Mouse (Mus musculus) spleen, postnatal 4 days (tissue): ENCODE measurements around the gene B230118H07Rik.

Experiments used
- DNase-seq, 2 experiments: peaks; one replicate each; pipeline ENCODE4 v3.0.0; 2022; ENCODE audit warnings: low spot score in 2 of 2

B230118H07Rik gene

DNA sequence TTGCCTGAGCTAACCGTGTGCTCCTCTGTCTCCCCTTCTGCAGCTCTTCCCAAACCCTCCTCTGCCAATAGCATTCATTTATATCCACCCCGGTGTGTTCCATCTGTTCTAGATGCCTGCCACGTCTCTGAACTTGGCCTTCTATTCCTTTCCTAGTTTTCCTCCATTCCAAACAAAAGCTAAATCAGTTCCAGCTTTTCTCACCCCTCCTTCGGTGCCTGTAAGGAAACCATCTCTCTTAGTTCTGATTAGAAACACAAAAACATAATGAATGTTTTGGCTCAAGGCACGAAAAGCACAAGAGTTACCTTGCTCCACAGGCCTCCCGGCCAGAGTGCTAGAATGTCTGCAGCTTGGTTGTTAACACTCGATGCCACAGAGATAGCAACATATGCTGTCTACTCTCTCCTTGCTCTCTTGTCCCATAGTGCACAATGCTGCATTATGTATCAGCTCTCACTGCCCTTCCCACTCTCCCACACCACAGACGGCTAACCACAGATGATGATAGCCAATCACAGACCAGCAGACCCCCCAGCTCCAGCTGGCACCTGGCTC, at the start of gene B230118H07Rik, which contains the start of gene Rag1:
Gene B230118H07Rik (minus strand): TSS at position 419 of the 558 bp plus-strand sequence.
Gene Rag1 (minus strand): TSS at position 388 of the 558 bp plus-strand sequence.
- DNase-seq: no peak

DNA sequence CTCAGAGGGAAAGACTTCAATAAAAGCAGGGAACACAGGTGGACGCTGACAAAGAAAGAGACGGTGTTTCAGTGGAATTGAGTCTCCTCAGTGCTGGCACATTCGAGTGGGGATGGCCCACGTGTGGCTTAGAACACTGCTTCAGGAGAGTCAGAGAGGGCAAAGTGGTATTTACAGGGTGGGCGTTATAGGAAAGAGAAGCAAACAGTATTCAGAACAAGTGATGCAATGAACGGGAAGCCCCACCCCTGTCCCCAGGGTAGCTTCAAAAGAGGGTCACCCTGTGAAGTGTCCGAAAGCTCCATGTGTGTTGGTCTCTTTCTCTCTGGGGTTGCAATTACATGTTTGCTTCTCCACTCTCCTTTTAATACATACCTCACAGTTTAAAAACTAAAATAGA, 46.3 kb upstream of the B230118H07Rik start:
- no peak for DNase-seq

- DNase-seq: no peak
These were observed 44.4 kb upstream of the B230118H07Rik start for GRCm38 (mm10) chr2:101693577-101694215.

- no peak for DNase-seq
These were observed 43.7 kb upstream of the B230118H07Rik start for GRCm38 (mm10) chr2:101693043-101693442.

DNA sequence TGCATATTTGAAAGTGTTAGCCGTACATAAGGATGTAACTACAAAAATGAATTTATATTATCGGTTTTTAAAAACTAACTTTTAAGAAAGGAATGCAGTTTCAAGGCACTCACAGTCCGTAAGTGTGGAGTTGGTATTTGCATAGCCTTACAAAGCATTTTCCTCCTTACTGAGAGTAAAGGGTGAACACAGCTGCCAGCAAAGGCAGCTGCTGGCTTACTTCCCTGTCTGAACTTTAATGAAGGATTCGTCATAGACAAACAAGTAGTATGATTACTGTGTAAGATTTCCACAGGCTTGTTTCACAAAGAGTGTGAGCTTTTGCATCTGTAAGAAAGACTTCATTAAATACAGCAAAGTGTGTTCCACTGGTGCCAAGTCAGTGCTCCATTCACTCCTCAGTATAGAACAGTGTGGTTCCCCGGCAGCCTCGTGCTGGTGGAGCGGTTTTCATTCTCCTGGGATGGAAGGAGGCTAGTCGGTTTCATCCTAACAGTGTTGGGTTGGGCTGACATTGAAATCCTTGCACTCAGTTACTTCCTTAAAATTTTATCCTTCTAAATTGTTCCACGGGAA, 41.0 kb upstream of the B230118H07Rik start:
- no peak for DNase-seq

DNA sequence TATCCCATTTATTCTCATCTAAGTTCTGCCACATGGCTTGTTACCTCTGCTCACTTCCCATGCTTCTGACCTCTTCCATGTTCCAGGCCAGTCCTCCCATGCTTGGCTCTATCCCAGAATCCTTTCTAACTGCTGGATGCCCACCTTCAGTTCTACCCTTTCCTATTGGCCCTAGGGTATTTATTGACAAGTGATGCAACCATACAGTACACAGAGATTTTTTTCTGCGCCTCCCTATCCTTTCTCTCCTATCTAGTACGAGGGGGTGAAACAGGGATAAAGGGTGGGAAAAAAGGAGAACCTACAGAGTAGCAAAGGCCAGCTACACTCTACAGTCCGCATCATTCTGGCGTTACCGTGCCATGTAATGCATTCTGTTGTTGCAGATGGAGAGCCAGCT, 38.7 kb upstream of the B230118H07Rik start:
- no peak for DNase-seq

DNA sequence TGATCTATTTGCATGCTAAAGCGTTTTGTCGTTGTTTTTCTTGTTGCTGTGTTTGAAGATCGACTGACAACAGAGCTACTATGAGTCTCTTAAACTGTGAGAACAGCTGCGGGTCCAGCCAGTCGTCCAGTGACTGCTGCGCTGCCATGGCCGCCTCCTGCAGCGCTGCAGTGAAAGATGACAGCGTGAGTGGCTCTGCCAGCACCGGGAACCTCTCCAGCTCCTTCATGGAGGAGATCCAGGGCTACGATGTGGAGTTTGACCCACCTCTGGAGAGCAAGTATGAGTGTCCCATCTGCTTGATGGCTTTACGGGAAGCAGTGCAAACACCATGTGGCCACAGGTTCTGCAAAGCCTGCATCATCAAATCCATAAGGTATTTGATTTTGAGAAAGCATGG, 35.1 kb upstream of the B230118H07Rik start:
- DNase-seq: no peak

DNA sequence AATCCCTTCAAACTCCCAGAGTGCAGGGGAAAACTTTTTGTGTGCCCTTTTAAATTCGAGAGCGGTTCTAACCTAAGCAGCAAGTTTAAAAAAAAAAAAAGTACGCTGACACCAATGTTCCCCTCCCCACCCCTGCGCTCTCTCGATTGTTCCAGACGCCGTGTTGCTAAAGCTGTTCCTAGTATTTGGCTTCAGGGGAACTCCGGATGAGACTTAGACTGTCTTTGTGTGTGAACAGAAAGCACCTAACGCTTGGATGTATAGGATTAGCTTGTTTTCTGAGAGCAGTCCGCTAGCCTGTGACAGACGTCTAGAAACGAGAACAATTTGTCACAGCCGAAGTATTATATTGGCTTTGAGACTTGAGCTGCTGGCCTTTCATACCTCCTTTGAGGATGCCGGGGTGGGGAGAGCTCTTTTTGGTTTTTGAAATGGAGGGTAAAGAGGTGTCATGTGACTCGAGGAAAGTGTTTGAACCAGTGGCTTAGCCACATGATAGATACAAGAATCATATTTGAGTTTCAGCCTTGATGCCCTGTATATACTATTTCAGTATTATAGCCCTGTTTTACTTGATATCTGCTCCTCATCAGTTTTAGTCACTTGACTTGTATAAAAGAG, 29.9 kb upstream of the B230118H07Rik start:
- DNase-seq: no peak

- DNase-seq: peak; percentile 87 to 95
These were observed 29.1 kb upstream of the B230118H07Rik start, which contains the start of gene Traf6 for GRCm38 (mm10) chr2:101678236-101679021. Traf6 (plus strand) TSS chr2:101678429.

DNA sequence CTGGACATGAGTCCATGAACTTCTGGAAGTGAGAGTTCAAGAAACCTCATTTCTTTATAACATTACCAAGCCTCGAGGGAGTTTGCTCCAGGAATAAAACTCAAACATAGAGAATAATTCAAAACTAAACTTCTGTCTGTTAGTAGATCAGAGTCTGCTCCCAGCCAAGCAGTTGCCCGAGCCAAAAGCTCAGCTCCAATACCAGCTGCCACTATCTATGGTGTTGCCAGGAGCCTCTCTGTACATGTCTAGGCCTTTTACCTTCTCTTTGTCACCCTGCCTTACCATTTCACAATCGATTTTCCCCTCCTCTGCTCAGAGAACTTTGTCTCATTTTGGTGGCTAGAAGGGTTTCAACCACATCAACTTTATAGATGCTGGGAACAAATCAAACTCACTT, 24.2 kb upstream of the B230118H07Rik start:
- DNase-seq: no peak

GRCm38 (mm10) chr2:101668751-101669150, 19.4 kb upstream of the B230118H07Rik start:
- no peak for DNase-seq

GRCm38 (mm10) chr2:101665703-101666092, 16.4 kb upstream of the B230118H07Rik start:
- no peak for DNase-seq

- peak; percentile 61 to 81 for DNase-seq
These were observed 15.8 kb upstream of the B230118H07Rik start for GRCm38 (mm10) chr2:101665058-101665702.

DNA sequence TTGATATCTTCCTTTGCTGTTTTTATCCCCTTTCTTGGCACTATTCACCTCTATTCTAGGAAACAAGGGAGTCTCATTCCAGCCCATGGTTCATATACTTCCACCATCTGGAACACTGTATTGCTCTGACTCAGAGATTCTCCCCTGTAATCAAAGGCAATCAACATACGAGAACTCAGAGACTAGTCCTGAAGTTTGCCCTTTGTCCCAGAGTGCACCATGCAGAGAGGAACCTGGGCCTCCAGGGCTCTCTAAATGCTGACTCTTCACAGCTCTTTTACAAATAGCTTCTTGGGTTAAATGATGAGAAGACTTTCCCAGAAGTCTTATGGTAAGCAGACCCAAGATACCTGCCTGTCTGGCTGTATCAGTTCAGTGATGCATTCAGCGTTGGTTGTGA, 11.2 kb upstream of the B230118H07Rik start:
- DNase-seq: no peak

GRCm38 (mm10) chr2:101652921-101653597, 3.7 kb upstream of the B230118H07Rik start:
- peak; percentile 60 to 84 for DNase-seq

DNA sequence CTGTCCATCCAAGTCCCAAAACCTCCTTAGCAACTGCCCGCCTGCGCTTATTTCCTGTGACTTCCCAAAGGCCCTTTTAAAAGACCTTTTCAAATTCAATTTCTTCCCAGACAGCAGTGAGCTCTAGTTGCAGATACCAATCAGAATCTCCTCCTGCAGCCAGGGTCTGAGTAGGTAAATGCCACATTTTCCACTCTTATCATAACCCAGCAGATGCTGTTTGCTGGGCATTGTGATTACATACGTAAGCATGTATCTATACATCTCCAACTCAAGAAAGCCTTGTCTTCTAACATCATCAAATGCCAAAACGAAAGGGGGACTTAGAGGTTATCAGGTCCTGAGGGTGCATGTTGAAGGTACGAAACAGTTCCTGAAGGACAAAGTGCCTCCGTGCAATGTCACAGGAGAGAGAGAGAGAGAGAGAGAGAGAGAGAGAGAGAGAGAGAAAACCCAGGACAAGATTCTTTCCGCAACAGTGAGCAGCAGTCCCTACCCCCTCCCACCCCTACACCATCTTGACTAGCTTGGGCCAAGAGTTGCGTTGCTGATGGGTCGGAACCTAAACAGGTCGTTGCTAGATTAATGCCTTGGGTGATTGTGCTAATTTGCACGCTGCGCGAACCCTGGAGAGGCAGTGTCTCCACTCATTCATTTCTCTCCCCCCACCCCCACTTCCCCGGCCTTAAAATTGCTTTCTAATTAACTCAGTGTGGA, 3.0 kb upstream of the B230118H07Rik start:
- no peak for DNase-seq

- DNase-seq: no peak
These were observed 1.1 kb upstream of the B230118H07Rik start for GRCm38 (mm10) chr2:101650446-101650845.

DNA sequence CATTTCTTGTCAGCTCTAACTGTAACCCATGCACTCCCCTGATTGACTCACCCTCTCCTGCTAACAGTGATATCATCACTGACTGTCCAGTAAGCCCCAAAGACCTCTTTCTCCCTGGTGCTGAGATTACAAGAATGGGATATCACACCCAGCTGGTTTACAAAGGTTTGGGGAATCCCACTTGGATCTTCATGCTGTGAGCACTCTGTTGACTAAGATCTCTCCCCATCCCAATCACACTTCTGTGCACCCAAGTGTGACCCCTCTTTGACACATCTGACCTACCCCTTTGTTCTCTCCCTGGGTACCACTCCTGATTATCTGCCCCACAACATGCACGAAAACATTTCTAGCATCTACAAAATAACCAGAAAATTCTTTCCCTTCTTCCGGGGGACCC, 971 bp downstream of the B230118H07Rik start:
- no peak for DNase-seq

DNA sequence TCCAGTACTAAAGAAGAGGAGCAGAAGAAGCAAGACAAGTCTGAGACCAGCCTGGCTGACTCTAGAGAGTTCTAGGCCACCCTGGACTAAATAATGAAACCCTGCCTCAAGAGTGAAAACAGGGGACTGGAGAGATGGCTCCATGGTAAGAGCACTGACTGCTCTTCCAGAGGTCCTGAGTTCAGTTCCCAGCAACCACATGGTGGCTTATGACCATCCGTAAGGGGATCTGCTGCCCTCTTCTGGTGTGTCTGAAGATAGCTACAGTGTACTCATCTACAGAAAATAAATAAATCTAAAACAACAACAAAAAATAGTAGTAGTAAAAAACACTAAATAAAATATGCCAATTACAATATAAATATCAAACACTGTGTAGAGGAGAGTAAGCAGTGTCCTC, 3.5 kb downstream of the B230118H07Rik start:
- DNase-seq: no peak

DNA sequence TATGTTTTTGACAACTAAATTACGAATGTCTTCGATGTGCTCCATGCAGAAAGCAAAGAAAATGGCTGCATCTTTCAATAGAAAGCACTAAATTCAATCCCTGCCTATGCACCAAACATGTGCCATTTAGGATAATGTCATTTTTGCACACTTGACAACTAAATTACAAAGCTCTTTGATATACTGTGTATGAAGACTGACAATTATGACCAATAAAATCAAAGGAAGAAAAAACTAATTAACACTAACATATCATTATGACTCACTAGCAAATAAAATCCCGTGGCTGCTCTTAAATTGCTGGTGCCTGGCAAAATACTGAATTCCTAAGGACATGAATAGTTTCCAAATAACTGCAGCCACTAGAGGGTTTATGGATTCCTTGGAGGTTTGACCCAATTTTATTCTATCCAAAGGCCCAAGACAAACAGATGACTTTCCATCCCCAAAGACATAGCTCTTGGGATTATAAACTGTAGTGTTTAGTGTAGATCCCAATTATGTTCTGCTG, 9.4 kb downstream of the B230118H07Rik start:
- no peak for DNase-seq
